In the genomic region with DNA sequence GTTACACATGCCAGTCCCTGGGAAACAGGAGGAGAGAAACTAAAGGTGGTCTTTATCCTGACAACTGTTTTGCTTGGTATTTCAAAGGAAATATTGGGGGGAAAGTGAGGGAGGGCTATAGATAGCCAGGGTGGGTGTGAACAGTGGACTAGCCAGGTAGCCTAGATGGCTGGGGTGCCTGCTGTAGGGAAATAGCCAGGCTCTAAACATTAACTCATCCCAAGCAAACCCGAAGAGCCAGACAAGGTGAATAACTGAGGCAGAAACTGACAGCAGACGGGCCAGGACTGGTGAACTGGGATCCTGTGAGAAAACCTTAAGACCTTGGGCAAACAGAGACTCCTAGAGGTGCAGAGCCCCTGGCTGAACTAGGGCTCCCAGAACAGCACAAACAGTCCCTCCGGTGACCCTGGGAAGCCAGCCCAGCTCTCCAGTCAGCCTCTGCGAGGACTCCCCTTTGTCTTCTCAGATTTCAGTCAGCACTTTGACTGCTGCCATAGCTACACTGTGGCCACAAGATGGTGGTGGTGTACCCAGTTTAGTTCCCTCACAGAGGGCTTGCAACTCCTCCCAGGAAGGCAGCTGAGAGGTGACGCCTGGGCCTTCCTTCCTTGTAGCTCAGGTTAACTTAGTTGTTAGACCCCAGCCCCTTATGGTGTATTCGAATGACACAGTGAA, we compare ENCODE assay signal across 7 mouse cellular contexts. TPM values are rescaled to one million over a fixed set of nuclear protein-coding genes. Genes with fewer than 3 reads are reported as not detected.
A peak's percentile ranks its signal among the peaks of the same experiment; 100 is the strongest.
DNase-seq lines count a peak whose midpoint lies in the region; ATAC-seq and TF ChIP-seq lines count a peak whose summit lies in the region.

No protein-coding gene starts in this region.

- intact Hi-C loops in gastrocnemius, adult 2 months (cut with DNase I) = loop anchor here (1.0 to 5.0 kb wide), 4 partner anchors 38 to 206 kb away; no protein-coding TSS in a partner anchor

- H3K27ac ChIP-seq in gastrocnemius, adult 2 months = peak overlapping the region; percentile 93
- H3K27ac ChIP-seq in hindbrain, embryonic 16.5 days (ENCODE audit: low read depth, low read length) = 0 out of 2 replicates have a peak overlapping the region, but pooled peaks have one; percentile 41

- 36% methylated on average over 6 of the region's 6 CpGs for WGBS in hindbrain, embryonic 16.5 days

- H3K4me2 ChIP-seq in hindbrain, embryonic 16.5 days (ENCODE audit: low read length) = no peak overlapping the region

- peak; percentile 89 for ATAC-seq in hindbrain, embryonic 16.5 days

- no peaks in the 10 kb centered on the region for H3K9me3 ChIP-seq in hindbrain, embryonic 16.5 days (ENCODE audit: control insufficient read depth, low read length)

- peak; percentile 90 for TF ChIP-seq CTCF in gastrocnemius, adult 2 months (IDR thresholded peaks at IDR 0.05)

- peaks cover 2% of the 10 kb centered on the region for H3K4me1 ChIP-seq in hindbrain, embryonic 16.5 days (ENCODE audit: control insufficient read depth, insufficient read depth, low read depth, low read length)

- peaks cover 19% of the 10 kb centered on the region for H3K36me3 ChIP-seq in hindbrain, embryonic 16.5 days (ENCODE audit: control insufficient read depth, insufficient read depth, low read length)

- no peaks in the 10 kb centered on the region for H3K27me3 ChIP-seq in hindbrain, embryonic 16.5 days (replicated peaks; ENCODE audit: control insufficient read depth, insufficient read depth, low read length)

- peak overlapping the region; percentile 57 for H3K9ac ChIP-seq in hindbrain, embryonic 16.5 days (ENCODE audit: low read depth, low read length)

- H3K4me3 ChIP-seq in gastrocnemius, adult 2 months = peak overlapping the region; percentile 29; the same call in 1 of the 2 replicates
- no peak overlapping the region for H3K4me3 ChIP-seq in hindbrain, embryonic 16.5 days (ENCODE audit: low read length)

- peak; percentile 91 for DNase-seq in ZHBTc4 (ENCODE audit: low read depth, low spot score)
- peak; percentile 41 to 44 for DNase-seq in cerebellum, postnatal 36 days
- peak; percentile 89 for DNase-seq in gastrocnemius, adult 2 months
- DNase-seq in left cerebral cortex, adult 11 months (ENCODE audit: low spot score) = peak; percentile 59
- peak; percentile 84 for DNase-seq in lung, postnatal 36 days
- peak; percentile 63 to 79 for DNase-seq in right cerebral cortex, adult 2 months (ENCODE audit: low spot score in 2 of 2)

RNA-seq across cellular contexts. Expression of a gene that starts 19.2 kb away (rescaled TPM):
- 1 to 10 TPM; 4.3 to 5.0 TPM for total RNA-seq in gastrocnemius, adult 2 months (2021)
- polyA plus RNA-seq in hindbrain, embryonic 16.5 days (2015; fragmentation: Nextera tagmentation; extraction: Ambion mirVana) = 9.1 and 11.0 TPM in 2 replicates

RNA-seq across cellular contexts. Expression of a gene that starts 36.7 kb away (rescaled TPM):
- 100 to 1,000 TPM; 484 to 501 TPM for total RNA-seq in gastrocnemius, adult 2 months (2021)
- polyA plus RNA-seq in hindbrain, embryonic 16.5 days (2015; fragmentation: Nextera tagmentation; extraction: Ambion mirVana) = 206 and 219 TPM in 2 replicates

RNA-seq across cellular contexts. Expression of a gene that starts 45.1 kb away (rescaled TPM):
- total RNA-seq in gastrocnemius, adult 2 months (2021) = not detected
- 0.44 and 0.64 TPM in 2 replicates for polyA plus RNA-seq in hindbrain, embryonic 16.5 days (2015; fragmentation: Nextera tagmentation; extraction: Ambion mirVana)
